ENCODE assay signal across 12 mouse cellular contexts in the genomic region with DNA sequence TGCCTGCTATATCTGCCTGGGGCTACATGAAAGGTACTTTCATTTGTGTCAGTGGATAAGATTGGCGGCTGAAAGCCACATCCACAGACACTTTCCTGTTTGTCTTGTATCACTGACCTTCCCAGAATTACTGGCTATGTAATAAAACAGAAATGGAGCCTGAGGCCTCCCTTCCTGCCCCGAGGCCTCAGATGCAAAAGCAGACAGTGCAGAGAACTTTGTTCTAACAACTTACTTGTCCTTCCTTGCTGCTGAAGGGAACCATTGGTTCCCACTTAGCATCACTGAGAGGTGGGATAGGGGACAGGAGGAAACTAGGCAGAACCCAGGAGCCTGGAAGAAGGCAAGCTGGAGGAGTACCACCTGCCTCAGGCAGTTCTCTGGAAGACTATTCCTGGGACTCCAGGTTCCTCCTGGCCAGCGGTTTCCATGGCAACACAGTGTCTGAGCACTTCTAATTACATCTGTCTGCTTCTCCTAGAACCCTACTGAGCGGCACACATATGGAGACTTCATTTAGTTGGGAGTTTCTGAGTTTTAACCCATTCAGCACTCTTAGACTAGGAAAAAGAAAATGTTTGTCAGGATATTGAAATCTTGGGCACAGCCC. TPM values are rescaled to one million over a fixed set of nuclear protein-coding genes. Genes with fewer than 3 reads are reported as not detected.
DNase-seq lines count a peak whose midpoint lies in the region; ATAC-seq lines count a peak whose summit lies in the region.
"Had no signal": no experiment of that assay in that cellular context is flagged by ENCODE, and none has a peak within 500 bp of the region (broad histone marks: within the 10 kb centered on the region; RNA-seq: fewer than 3 reads in every experiment).

No protein-coding gene starts in this region.

- no peaks in the 10 kb centered on the region for H3K4me1 ChIP-seq in forebrain, embryonic 16.5 days (replicated peaks; ENCODE audit: control insufficient read depth, insufficient read depth, low read length)
- H3K4me1 ChIP-seq in midbrain, embryonic 15.5 days: peaks cover 11% of the 10 kb centered on the region

- H3K9ac ChIP-seq in forebrain, embryonic 16.5 days (replicated peaks; ENCODE audit: low read depth, low read length): no peak overlapping the region
- H3K9ac ChIP-seq in midbrain, embryonic 15.5 days: no peak overlapping the region

- H3K4me2 ChIP-seq in forebrain, embryonic 16.5 days (ENCODE audit: low read length): no peak overlapping the region
- no peak overlapping the region for H3K4me2 ChIP-seq in midbrain, embryonic 15.5 days

- WGBS in forebrain, embryonic 16.5 days: 50% methylated on average over 4 of the region's 4 CpGs
- WGBS in midbrain, embryonic 15.5 days: 53% methylated on average over 4 of the region's 4 CpGs

- H3K4me3 ChIP-seq in forebrain, embryonic 16.5 days (replicated peaks; ENCODE audit: low read length): no peak overlapping the region
- no peak overlapping the region for H3K4me3 ChIP-seq in midbrain, embryonic 15.5 days

- no peaks in the 10 kb centered on the region for H3K9me3 ChIP-seq in forebrain, embryonic 16.5 days (ENCODE audit: control insufficient read depth, low read length)
- H3K9me3 ChIP-seq in midbrain, embryonic 15.5 days: no peaks in the 10 kb centered on the region

- no peaks in the 10 kb centered on the region for H3K27me3 ChIP-seq in forebrain, embryonic 16.5 days (replicated peaks; ENCODE audit: control insufficient read depth, insufficient read depth, low read length)
- H3K27me3 ChIP-seq in midbrain, embryonic 15.5 days (replicated peaks): no peaks in the 10 kb centered on the region

- peak; percentile 93 for ATAC-seq in frontal cortex, adult (ENCODE audit: low TSS enrichment)
- peak; percentile 77; the same call in 1 of the 2 replicates for ATAC-seq in forebrain, embryonic 16.5 days
- ATAC-seq in midbrain, embryonic 15.5 days (replicated peaks): peak; percentile 79

- no peaks in the 10 kb centered on the region for H3K36me3 ChIP-seq in forebrain, embryonic 16.5 days (ENCODE audit: control insufficient read depth, insufficient read depth)
- no peaks in the 10 kb centered on the region for H3K36me3 ChIP-seq in midbrain, embryonic 15.5 days (replicated peaks)

- H3K27ac ChIP-seq in forebrain, embryonic 16.5 days (ENCODE audit: low read length): no peak overlapping the region
- no peak overlapping the region for H3K27ac ChIP-seq in midbrain, embryonic 15.5 days

- DNase-seq in frontal cortex, postnatal 10 days (ENCODE audit: low spot score in 2 of 2): no peak
- DNase-seq in MN1 (ENCODE audit: low spot score): peak; percentile 42
- no peak for DNase-seq in testis, postnatal 14 days (ENCODE audit: low spot score)
- DNase-seq in thymus, postnatal 14 days: no peak
- no peak for DNase-seq in thymus, postnatal 4 days
- DNase-seq: B cell, adult 2 months; heart, postnatal 4 days; lung, adult 2 months had no signal

RNA-seq across cellular contexts. Expression of a gene that starts 26.1 kb away (rescaled TPM):
- polyA plus RNA-seq in forebrain, embryonic 16.5 days (2015; fragmentation: Nextera tagmentation; extraction: Ambion mirVana): 75.6 and 105 TPM in 2 replicates
- 85.4 and 85.6 TPM in 2 replicates for polyA plus RNA-seq in midbrain, embryonic 15.5 days (2015; fragmentation: Nextera tagmentation; extraction: Ambion mirVana)

RNA-seq across cellular contexts. Expression of a gene that starts 58.2 kb away (rescaled TPM):
- polyA plus RNA-seq in forebrain, embryonic 16.5 days (2015; fragmentation: Nextera tagmentation; extraction: Ambion mirVana): 0.19 TPM in 1 of 2 replicates, not detected in the other
- polyA plus RNA-seq in midbrain, embryonic 15.5 days (2015; fragmentation: Nextera tagmentation; extraction: Ambion mirVana): not detected in 2 replicates
- polyA plus RNA-seq: large intestine, adult 2 months had no signal
